Mouse (Mus musculus) small intestine, adult 10 weeks (tissue): Measurements from ENCODE around the gene Casp8. TPM values are rescaled to one million over a fixed set of nuclear protein-coding genes. Genes with fewer than 3 reads are reported as not detected.

Source experiments
- polyA plus RNA-seq: library from polyadenylated mRNA; stranded (reverse); fragments of 350-450 nt; fragmentation: Illumina TruSeq; extraction: RNeasy Lipid Tissue Mini Kit (QIAGEN cat#74804); gene quantifications from one replicate; pipeline ENCODE4 v1.2.3, GENCODE M21; 2014; ENCODE audit warnings: low replicate concordance

Casp8 gene
- polyA plus RNA-seq = 126 TPM

GRCm38 (mm10) chr1:58795291-58796058 is at the start of gene Casp8:
Casp8 (plus strand) TSS chr1:58795374.

Other genes with a start within 250 kb of the Casp8 start
- 52.1 TPM for gene Fam126b, start 209.1 kb upstream of the Casp8 start, polyA plus RNA-seq
- gene Ndufb3, start 209.0 kb upstream of the Casp8 start, polyA plus RNA-seq = 79.7 TPM
- gene Als2cr12, start 99.4 kb upstream of the Casp8 start, polyA plus RNA-seq = 39.4 TPM
- gene Cflar, start 83.9 kb upstream of the Casp8 start, polyA plus RNA-seq = 112 TPM
- 28.3 TPM for gene Trak2, start 178.1 kb downstream of the Casp8 start, polyA plus RNA-seq
- 39.5 TPM for gene Stradb, start 178.1 kb downstream of the Casp8 start, polyA plus RNA-seq